Mouse (Mus musculus): ENCODE measurements around the gene H2-Ab1. TPM values are rescaled to one million over a fixed set of nuclear protein-coding genes. Genes with fewer than 3 reads are reported as not detected.
"Not testable (repeated sequence)": the region's sequence is repeated elsewhere in the genome, so short reads cannot be mapped to it uniquely, and the experiment has no call there.

Gene H2-Ab1
- polyA plus RNA-seq, 1 experiment from 2014 or later = 4.3 TPM

- H3K36me3 ChIP-seq (ENCODE audit: control insufficient read depth, insufficient read depth, low read length) = no peaks in the 10 kb centered on the region
- H3K4me3 ChIP-seq (ENCODE audit: low read depth, low read length) = no peak within 1 kb of the TSS
- H3K9me3 ChIP-seq (ENCODE audit: control insufficient read depth, low read length) = no peaks in the 10 kb centered on the region
- no peak within 1 kb of the TSS for H3K27ac ChIP-seq (ENCODE audit: low read depth, low read length)
- no peak within 1 kb of the TSS for H3K4me2 ChIP-seq
- no peaks in the 10 kb centered on the region for H3K27me3 ChIP-seq (ENCODE audit: control insufficient read depth, insufficient read depth, low read length)
- no peaks in the 10 kb centered on the region for H3K4me1 ChIP-seq (ENCODE audit: control insufficient read depth, insufficient read depth, low read length)
- no peak within 1 kb of the TSS for H3K9ac ChIP-seq (ENCODE audit: low read length)
- peak; percentile 95 for DNase-seq (ENCODE audit: low spot score, missing footprints)
- peak; percentile 68; the same call in 1 of the 2 replicates for ATAC-seq (ENCODE audit: low FRiP score)
Measured at GRCm38 (mm10) chr17:34305380-34306030, 48.0 kb downstream of the H2-Ab1 start, which contains the start of gene H2-Eb1. Gene H2-Eb1, plus strand, starts transcription at chr17:34305867.

- Histone ChIP-seq H3K27me3 (ENCODE audit: control insufficient read depth, insufficient read depth, low read length) (no peaks in the 10 kb centered on the region), H3K27ac (ENCODE audit: low read depth, low read length) (no peak overlapping the region), H3K4me2 (no peak overlapping the region), H3K9me3 (ENCODE audit: control insufficient read depth, low read length) (no peaks in the 10 kb centered on the region), H3K9ac (ENCODE audit: low read length) (no peak overlapping the region), H3K36me3 (ENCODE audit: control insufficient read depth, insufficient read depth, low read length) (no peaks in the 10 kb centered on the region), H3K4me1 (ENCODE audit: control insufficient read depth, insufficient read depth, low read length) (no peaks in the 10 kb centered on the region), H3K4me3 (ENCODE audit: low read depth, low read length) (no peak overlapping the region)
- 76% methylated on average over 2 of the region's 2 CpGs for WGBS
- DNase-seq (ENCODE audit: low spot score, missing footprints) (no peak), ATAC-seq (ENCODE audit: low FRiP score) (no peak)
Measured at GRCm38 (mm10) chr17:34306407-34306806, 48.9 kb downstream of the H2-Ab1 start.

DNA sequence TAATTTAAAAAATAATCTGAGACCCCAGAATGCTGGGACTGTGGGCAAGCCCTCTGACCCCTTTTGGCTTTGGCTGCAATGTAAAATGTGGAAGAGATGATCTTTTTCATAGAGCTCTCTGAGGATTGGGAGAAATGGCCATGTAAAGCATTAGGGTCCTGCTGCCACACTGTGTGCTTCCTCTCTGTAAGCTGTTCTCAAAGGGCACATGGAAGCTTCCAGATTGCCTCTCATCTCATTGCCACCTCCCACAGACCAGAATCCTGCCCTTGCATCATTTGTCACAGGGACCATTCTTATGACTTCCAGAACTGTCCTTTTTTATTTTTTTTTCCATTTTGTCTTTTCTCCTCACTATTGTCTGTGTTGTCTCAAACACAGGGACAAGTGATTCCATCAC is 49.7 kb downstream of the H2-Ab1 start:
- no peaks in the 10 kb centered on the region for H3K36me3 ChIP-seq (ENCODE audit: control insufficient read depth, insufficient read depth, low read length)
- no peak overlapping the region for H3K4me3 ChIP-seq (ENCODE audit: low read depth, low read length)
- H3K9me3 ChIP-seq (ENCODE audit: control insufficient read depth, low read length) = no peaks in the 10 kb centered on the region
- no peaks in the 10 kb centered on the region for H3K27me3 ChIP-seq (ENCODE audit: control insufficient read depth, insufficient read depth, low read length)
- DNase-seq (ENCODE audit: low spot score, missing footprints) (no peak), ATAC-seq (ENCODE audit: low FRiP score) (no peak)
- H3K4me2 ChIP-seq = no peak overlapping the region
- no peak overlapping the region for H3K27ac ChIP-seq (ENCODE audit: low read depth, low read length)
- H3K9ac ChIP-seq (ENCODE audit: low read length) = no peak overlapping the region
- no peaks in the 10 kb centered on the region for H3K4me1 ChIP-seq (ENCODE audit: control insufficient read depth, insufficient read depth, low read length)

DNA sequence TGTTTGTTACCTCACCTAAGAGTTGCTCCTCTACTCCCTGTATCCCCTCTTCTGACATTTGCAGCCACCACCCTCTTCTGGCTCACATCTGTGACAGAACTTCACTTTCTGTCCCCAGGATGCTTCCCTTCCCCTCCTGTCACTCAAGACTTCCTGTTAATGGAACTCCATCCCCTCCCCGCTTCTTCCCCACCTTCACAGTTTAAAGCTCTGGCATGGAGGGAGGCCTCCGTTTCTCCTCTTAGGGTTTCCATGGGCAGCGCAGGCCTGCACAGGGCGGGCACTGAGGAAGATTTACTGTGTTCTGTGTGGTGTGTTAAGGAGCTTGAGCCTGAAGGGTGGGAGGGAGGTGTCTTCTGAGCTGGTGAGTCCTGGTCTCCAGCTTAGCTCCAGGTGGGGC is 50.7 kb downstream of the H2-Ab1 start:
- WGBS = 86% methylated on average over 4 of the region's 4 CpGs
- Histone ChIP-seq H3K4me2 (no peak overlapping the region), H3K9ac (ENCODE audit: low read length) (no peak overlapping the region), H3K27ac (ENCODE audit: low read depth, low read length) (no peak overlapping the region), H3K36me3 (ENCODE audit: control insufficient read depth, insufficient read depth, low read length) (no peaks in the 10 kb centered on the region), H3K9me3 (ENCODE audit: control insufficient read depth, low read length) (no peaks in the 10 kb centered on the region), H3K4me1 (ENCODE audit: control insufficient read depth, insufficient read depth, low read length) (no peaks in the 10 kb centered on the region), H3K4me3 (ENCODE audit: low read depth, low read length) (no peak overlapping the region), H3K27me3 (ENCODE audit: control insufficient read depth, insufficient read depth, low read length) (no peaks in the 10 kb centered on the region)
- no peak for DNase-seq (ENCODE audit: low spot score, missing footprints)
- ATAC-seq (ENCODE audit: low FRiP score) = no peak

DNA sequence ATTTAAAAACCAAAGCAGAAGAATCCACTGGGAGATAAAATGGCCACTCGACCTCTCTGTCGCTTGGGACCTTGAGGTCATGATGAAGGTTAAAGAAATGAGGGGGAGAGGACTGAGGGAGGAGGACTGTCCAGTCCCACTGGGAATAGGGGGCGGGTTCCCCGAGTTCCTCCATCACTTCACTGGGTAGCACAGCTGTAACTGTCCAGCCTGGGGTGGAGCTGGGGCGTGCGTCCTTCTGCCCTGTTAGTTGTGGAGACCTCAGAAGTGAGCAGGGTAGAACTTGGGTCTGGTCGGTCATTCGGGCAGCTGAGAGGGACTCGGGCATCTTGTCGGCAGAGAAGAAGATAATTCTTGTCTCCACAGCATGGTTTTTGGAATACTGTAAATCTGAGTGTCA is 51.7 kb downstream of the H2-Ab1 start:
- WGBS = 30% methylated on average over 10 of the region's 10 CpGs
- no peaks in the 10 kb centered on the region for H3K27me3 ChIP-seq (ENCODE audit: control insufficient read depth, insufficient read depth, low read length)
- no peaks in the 10 kb centered on the region for H3K36me3 ChIP-seq (ENCODE audit: control insufficient read depth, insufficient read depth, low read length)
- H3K4me3 ChIP-seq (ENCODE audit: low read depth, low read length) = peak overlapping the region; percentile 56
- H3K4me1 ChIP-seq (ENCODE audit: control insufficient read depth, insufficient read depth, low read length) = no peaks in the 10 kb centered on the region
- DNase-seq (ENCODE audit: low spot score, missing footprints) (no peak), ATAC-seq (ENCODE audit: low FRiP score) (peak; percentile 31; the same call in 1 of the 2 replicates)
- H3K27ac ChIP-seq (ENCODE audit: low read depth, low read length) = no peak overlapping the region
- peak overlapping the region; percentile 68 for H3K9ac ChIP-seq (ENCODE audit: low read length)
- H3K4me2 ChIP-seq = peak overlapping the region; percentile 75
- no peaks in the 10 kb centered on the region for H3K9me3 ChIP-seq (ENCODE audit: control insufficient read depth, low read length)

DNA sequence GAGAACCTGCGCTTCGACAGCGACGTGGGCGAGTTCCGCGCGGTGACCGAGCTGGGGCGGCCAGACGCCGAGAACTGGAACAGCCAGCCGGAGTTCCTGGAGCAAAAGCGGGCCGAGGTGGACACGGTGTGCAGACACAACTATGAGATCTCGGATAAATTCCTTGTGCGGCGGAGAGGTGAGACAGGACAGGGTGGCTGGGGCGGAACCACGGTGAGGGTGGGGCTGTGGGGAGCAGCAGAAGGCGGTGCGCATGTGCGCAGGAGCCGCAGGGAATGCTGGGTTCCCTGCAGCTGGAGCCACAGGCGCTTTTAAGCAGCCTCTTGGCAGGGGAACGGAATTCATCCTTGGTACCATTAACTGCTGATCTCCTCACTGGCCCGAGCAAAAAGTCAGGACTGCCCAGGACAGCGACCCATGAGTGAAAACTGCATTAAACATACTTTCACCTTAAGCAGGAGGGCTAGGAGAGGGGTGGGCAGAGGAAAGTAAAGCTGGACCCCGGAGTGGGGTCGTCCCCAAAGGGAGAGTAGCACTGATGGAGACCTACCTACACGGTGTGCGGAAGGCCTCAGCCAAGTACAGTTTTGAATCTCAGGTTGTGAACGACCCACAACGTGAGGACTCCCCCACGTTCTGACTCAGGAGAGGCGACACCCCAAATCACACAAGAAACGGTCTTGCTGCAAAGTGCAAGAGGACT is 52.3 kb downstream of the H2-Ab1 start:
- no peaks in the 10 kb centered on the region for H3K36me3 ChIP-seq (ENCODE audit: control insufficient read depth, insufficient read depth, low read length)
- peak overlapping the region; percentile 56 for H3K4me3 ChIP-seq (ENCODE audit: low read depth, low read length)
- DNase-seq (ENCODE audit: low spot score, missing footprints) = peak; percentile 95
- H3K4me2 ChIP-seq = peak overlapping the region; percentile 75
- ATAC-seq (ENCODE audit: low FRiP score) = peak; percentile 86
- H3K27ac ChIP-seq (ENCODE audit: low read depth, low read length) = no peak overlapping the region
- no peaks in the 10 kb centered on the region for H3K4me1 ChIP-seq (ENCODE audit: control insufficient read depth, insufficient read depth, low read length)
- no peaks in the 10 kb centered on the region for H3K27me3 ChIP-seq (ENCODE audit: control insufficient read depth, insufficient read depth, low read length)
- no peaks in the 10 kb centered on the region for H3K9me3 ChIP-seq (ENCODE audit: control insufficient read depth, low read length)
- 25% methylated on average over 38 of the region's 38 CpGs for WGBS
- H3K9ac ChIP-seq (ENCODE audit: low read length) = peak overlapping the region; percentile 68

DNA sequence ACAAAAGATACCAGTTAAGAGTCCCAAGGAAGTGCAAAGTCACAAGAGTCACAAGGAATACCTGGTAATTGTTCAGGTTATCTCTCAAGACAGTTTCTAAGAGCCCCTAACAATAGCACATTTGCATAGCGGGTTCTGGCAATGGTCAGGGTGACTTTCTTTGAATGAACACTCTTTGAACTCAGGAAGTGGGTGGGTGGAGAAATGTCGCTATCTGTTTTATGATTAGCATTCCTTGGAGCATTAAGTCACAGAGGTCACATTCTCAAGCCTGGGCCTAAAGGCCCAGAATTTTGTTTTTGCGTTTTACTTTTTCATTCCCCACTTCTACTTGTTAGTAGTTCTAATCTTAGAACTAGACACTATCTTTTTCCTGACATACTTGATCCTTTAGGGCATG is 53.0 kb downstream of the H2-Ab1 start:
- 87% methylated on average over 3 of the region's 3 CpGs for WGBS
- not testable (repeated sequence) for H3K4me1 ChIP-seq (ENCODE audit: control insufficient read depth, insufficient read depth, low read length); H3K27me3 ChIP-seq (ENCODE audit: control insufficient read depth, insufficient read depth, low read length); H3K27ac ChIP-seq (ENCODE audit: low read depth, low read length); H3K4me2 ChIP-seq; H3K9me3 ChIP-seq (ENCODE audit: control insufficient read depth, low read length); DNase-seq (ENCODE audit: low spot score, missing footprints); H3K36me3 ChIP-seq (ENCODE audit: control insufficient read depth, insufficient read depth, low read length); ATAC-seq (ENCODE audit: low FRiP score); H3K9ac ChIP-seq (ENCODE audit: low read length); H3K4me3 ChIP-seq (ENCODE audit: low read depth, low read length)

DNA sequence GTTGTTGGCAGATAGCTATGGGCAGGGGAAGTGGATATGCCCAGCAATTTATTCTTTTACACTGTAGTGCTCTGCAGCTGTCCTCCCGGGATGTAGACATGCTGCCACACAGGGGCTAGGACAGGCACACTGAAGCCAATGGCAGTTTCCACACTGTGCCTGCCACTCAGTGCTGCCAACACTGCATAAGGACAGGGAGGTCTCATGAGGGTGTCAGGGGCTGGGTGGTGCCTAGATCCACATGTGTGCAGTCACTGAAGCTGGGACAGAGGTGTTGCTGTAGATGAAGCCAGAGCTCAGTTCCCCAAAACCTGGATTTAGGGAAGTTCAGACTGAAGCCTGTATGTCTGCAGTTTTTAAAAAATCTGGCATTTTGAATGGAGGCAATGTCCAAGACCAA is 54.7 kb downstream of the H2-Ab1 start:
- no peak overlapping the region for H3K4me3 ChIP-seq (ENCODE audit: low read depth, low read length)
- DNase-seq (ENCODE audit: low spot score, missing footprints) = no peak
- H3K27ac ChIP-seq (ENCODE audit: low read depth, low read length) = no peak overlapping the region
- no peak for ATAC-seq (ENCODE audit: low FRiP score)
- H3K9me3 ChIP-seq (ENCODE audit: control insufficient read depth, low read length) = no peaks in the 10 kb centered on the region
- no peaks in the 10 kb centered on the region for H3K36me3 ChIP-seq (ENCODE audit: control insufficient read depth, insufficient read depth, low read length)
- WGBS = 82% methylated on average over 1 of the region's 1 CpGs
- H3K27me3 ChIP-seq (ENCODE audit: control insufficient read depth, insufficient read depth, low read length) = no peaks in the 10 kb centered on the region
- no peaks in the 10 kb centered on the region for H3K4me1 ChIP-seq (ENCODE audit: control insufficient read depth, insufficient read depth, low read length)
- H3K4me2 ChIP-seq = no peak overlapping the region
- no peak overlapping the region for H3K9ac ChIP-seq (ENCODE audit: low read length)

GRCm38 (mm10) chr17:34313393-34313792 is 55.9 kb downstream of the H2-Ab1 start:
- DNase-seq (ENCODE audit: low spot score, missing footprints) (peak; percentile 97), ATAC-seq (ENCODE audit: low FRiP score) (no peak)
- Histone ChIP-seq H3K4me2 (no peak overlapping the region), H3K36me3 (ENCODE audit: control insufficient read depth, insufficient read depth, low read length) (no peaks in the 10 kb centered on the region), H3K4me1 (ENCODE audit: control insufficient read depth, insufficient read depth, low read length) (no peaks in the 10 kb centered on the region), H3K4me3 (ENCODE audit: low read depth, low read length) (no peak overlapping the region), H3K27me3 (ENCODE audit: control insufficient read depth, insufficient read depth, low read length) (no peaks in the 10 kb centered on the region), H3K9ac (ENCODE audit: low read length) (no peak overlapping the region), H3K27ac (ENCODE audit: low read depth, low read length) (no peak overlapping the region), H3K9me3 (ENCODE audit: control insufficient read depth, low read length) (no peaks in the 10 kb centered on the region)
- WGBS = 43% methylated on average over 3 of the region's 3 CpGs
